Mouse (Mus musculus): Measurements from ENCODE around the gene Lad1. TPM values are rescaled to one million over a fixed set of nuclear protein-coding genes. Genes with fewer than 3 reads are reported as not detected.

Gene Lad1
- polyA plus RNA-seq (2015; fragmentation: Nextera tagmentation; extraction: Ambion mirVana), result 0.31 and 3.2 TPM in 2 replicates

DNA sequence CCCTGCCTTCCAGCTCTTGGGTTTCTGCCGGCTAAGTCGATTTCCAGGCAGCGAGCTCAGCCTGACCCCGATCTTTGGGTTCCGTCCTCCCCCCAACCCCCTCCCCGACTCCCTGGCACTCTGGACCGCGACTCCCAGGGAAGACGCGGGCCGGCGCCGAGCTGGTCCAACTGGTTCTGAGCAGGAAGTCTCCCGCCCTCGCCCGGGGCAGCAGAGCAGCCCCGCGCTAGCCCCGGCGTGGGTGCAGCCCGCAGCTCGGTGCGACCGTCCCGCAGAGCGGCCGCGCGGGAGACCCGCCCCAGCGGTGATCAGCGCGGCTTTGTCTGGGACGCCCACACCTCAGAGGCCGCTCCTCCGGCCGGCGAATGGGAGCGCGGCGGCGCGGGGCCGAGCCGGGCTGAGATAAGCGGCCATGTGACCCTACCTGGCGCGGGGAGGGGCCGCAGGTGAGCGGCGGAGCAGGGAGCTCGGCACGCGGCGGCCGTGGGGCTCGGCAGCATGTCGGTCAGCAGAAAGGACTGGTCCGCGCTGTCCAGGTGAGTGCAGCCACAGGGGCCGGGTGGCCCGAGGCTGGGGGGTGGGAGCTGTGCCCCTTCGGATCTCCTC, at the start of gene Lad1:
Gene Lad1, plus strand, starts transcription at position 118 of the 606 bp plus-strand sequence.

GRCm38 (mm10) chr1:135778780-135779535, 39.4 kb upstream of the Lad1 start, which contains the start of gene Tnni1:
Gene Tnni1, plus strand, starts transcription at chr1:135779434.

GRCm38 (mm10) chr1:135835716-135836483, 17.5 kb downstream of the Lad1 start, which contains the start of gene Tnnt2:
Gene Tnnt2, plus strand, starts transcription at chr1:135836354.

Other genes starting within 250 kb of the Lad1 start
- gene Nav1, start 211.3 kb upstream of the Lad1 start, polyA plus RNA-seq (2015; fragmentation: Nextera tagmentation; extraction: Ambion mirVana), result 3.9 TPM in 2 replicates
- 61.0 and 68.4 TPM in 2 replicates for gene Csrp1, start 98.5 kb upstream of the Lad1 start, polyA plus RNA-seq (2015; fragmentation: Nextera tagmentation; extraction: Ambion mirVana)
- 87.8 and 91.4 TPM in 2 replicates for gene Phlda3, start 52.5 kb upstream of the Lad1 start, polyA plus RNA-seq (2015; fragmentation: Nextera tagmentation; extraction: Ambion mirVana)
- 872 and 929 TPM in 2 replicates for gene Tnni1, start 39.2 kb upstream of the Lad1 start, polyA plus RNA-seq (2015; fragmentation: Nextera tagmentation; extraction: Ambion mirVana)
- 356 and 391 TPM in 2 replicates for gene Tnnt2, start 17.8 kb downstream of the Lad1 start, polyA plus RNA-seq (2015; fragmentation: Nextera tagmentation; extraction: Ambion mirVana)
- gene Pkp1, start 100.6 kb downstream of the Lad1 start, polyA plus RNA-seq (2015; fragmentation: Nextera tagmentation; extraction: Ambion mirVana), result 0.09 and 3.9 TPM in 2 replicates
- gene Igfn1, start 187.7 kb downstream of the Lad1 start, polyA plus RNA-seq (2015; fragmentation: Nextera tagmentation; extraction: Ambion mirVana), result 0.13 and 0.28 TPM in 2 replicates
- 70.8 and 75.0 TPM in 2 replicates for gene Tmem9, start 189.6 kb downstream of the Lad1 start, polyA plus RNA-seq (2015; fragmentation: Nextera tagmentation; extraction: Ambion mirVana)
- not detected in 2 replicates for gene Ascl5, start 232.2 kb downstream of the Lad1 start, polyA plus RNA-seq (2015; fragmentation: Nextera tagmentation; extraction: Ambion mirVana)
- 68.4 and 95.7 TPM in 2 replicates for gene Cacna1s, start 234.2 kb downstream of the Lad1 start, polyA plus RNA-seq (2015; fragmentation: Nextera tagmentation; extraction: Ambion mirVana)

Measured in skeletal muscle tissue, postnatal 0 days (tissue).